Mouse (Mus musculus): ENCODE results near the gene Smpd2. TPM values are rescaled to one million over a fixed set of nuclear protein-coding genes. Genes with fewer than 3 reads are reported as not detected.

Gene Smpd2
- polyA plus RNA-seq, 1 experiment: 36.0 TPM

DNA sequence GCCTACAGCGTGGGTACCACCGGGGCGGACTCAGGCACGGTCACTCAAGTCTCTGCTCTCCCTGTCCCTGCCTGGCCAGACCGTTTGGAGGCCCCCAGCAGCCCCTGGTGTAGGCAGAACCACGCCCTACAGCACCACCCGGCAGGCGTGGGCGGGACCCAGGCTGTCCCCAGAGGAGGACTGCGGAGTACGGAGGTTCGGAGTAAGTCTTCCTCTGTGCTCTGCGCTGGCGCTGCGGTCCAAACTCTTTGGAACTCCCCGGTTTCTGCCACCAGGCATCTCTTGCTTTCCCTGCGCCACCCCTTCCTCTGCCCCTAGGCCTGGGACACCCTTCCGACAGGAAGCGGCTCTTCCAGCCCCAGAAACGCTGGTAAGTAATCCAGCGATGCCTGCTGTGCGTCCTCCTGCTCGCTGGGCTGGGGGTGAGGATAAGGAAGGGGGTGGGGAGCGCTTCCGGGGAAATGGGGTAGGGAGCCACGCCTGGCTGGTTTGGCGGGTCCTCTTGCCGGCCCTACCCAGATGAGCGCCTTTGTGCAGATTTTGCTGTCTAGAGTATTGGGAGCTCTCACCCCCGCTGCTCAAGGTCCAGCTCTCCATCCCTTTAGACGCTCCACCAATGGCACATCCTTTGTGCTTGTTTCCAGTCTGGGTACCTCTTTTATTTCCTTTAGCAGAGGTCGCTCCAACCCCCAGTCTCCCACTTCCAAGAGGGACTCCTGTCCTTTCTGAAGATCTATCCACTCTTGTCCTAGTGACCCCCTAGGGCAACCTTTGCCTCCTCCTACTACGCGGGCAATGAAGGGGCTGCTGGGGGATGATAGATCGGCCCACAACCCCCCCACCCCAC is 13.8 kb downstream of the Smpd2 start, which contains the start of gene Mical1:
Gene Mical1, plus strand, starts transcription at position 144 of the 847 bp plus-strand sequence.
- H3K4me1 ChIP-seq (ENCODE audit: control insufficient read depth, insufficient read depth, low read length): no peaks in the 10 kb centered on the region
- 8% methylated on average over 35 of the region's 35 CpGs for WGBS
- peak in 1 of 2 experiments; percentile 29 for DNase-seq
- H3K27me3 ChIP-seq (ENCODE audit: control insufficient read depth, insufficient read depth, low read length): no peaks in the 10 kb centered on the region
- no peak within 1 kb of the TSS for H3K27ac ChIP-seq (ENCODE audit: insufficient read depth, low read length)
- TF ChIP-seq CTCF (IDR thresholded peaks at IDR 0.05; ENCODE audit: borderline replicate concordance, insufficient read depth, low read depth, low read length): no peak
- no peak for TF ChIP-seq POLR2A (IDR thresholded peaks at IDR 0.05; ENCODE audit: borderline replicate concordance, insufficient read depth, low read length)
- H3K4me3 ChIP-seq (replicated peaks; ENCODE audit: insufficient read depth, low read depth, low read length): peak within 1 kb of the TSS; percentile 52

DNA sequence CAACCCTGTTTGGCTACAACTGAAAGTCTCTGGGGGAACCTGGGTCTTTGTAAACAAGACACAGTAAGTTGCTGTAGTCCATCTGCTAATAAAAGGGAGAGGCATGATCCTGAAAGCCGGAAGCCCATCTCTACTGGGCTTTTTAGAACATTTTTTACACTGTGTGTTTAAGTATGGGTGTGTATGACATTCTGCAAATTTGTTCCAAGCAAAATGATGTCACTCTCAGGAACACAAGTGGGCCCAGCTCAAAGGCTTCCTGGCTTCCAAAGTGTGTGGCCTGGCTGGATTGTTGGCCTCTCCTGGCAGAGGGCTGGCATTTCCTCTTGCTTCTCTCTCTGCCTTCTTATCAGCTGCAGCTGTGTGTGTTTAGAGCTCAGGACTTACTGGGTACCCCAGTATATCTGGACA is 15.2 kb downstream of the Smpd2 start:
- Histone ChIP-seq H3K27me3 (ENCODE audit: control insufficient read depth, insufficient read depth, low read length) (no peaks in the 10 kb centered on the region), H3K4me3 (replicated peaks; ENCODE audit: insufficient read depth, low read depth, low read length) (no peak overlapping the region), H3K27ac (ENCODE audit: insufficient read depth, low read length) (no peak overlapping the region), H3K4me1 (ENCODE audit: control insufficient read depth, insufficient read depth, low read length) (no peaks in the 10 kb centered on the region)
- WGBS: 88% methylated on average over 1 of the region's 1 CpGs
- TF ChIP-seq CTCF (IDR thresholded peaks at IDR 0.05; ENCODE audit: borderline replicate concordance, insufficient read depth, low read depth, low read length) (no peak), POLR2A (IDR thresholded peaks at IDR 0.05; ENCODE audit: borderline replicate concordance, insufficient read depth, low read length) (no peak)
- DNase-seq: no peak

DNA sequence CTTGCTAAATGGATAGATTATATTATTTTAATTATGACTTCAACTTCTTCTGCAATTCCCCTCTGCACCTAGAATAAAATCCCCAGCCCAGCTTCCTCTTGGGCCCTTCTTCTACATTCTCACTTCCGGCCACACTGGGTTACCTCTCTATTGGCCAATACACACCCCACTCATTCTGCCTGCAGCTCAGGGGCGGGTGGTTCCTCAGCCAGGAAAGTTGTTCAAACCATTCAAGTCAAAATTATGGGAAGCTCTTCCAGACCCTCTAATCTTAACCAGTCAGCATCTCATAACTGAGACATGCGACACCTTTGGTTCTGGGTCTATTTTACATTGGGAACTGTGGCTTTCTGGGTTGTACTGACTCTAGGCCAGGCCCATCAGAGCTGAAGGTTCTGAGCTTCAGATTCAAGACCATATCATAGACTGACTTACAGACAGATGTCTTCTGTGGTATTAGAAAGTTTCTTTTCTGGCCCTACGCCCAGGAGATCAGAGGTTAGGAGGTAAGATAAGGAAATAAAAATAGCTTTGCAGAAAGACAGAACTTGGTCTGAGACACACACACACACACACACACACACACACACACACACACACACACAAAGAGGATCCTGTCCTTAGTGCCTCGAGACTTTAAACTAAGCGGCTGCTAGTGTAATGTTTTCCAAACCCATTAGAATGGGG is 16.2 kb downstream of the Smpd2 start:
- no peak for DNase-seq
- 93% methylated on average over 6 of the region's 6 CpGs for WGBS
- H3K27ac ChIP-seq (ENCODE audit: insufficient read depth, low read length): no peak overlapping the region
- no peaks in the 10 kb centered on the region for H3K4me1 ChIP-seq (ENCODE audit: control insufficient read depth, insufficient read depth, low read length)
- no peak for TF ChIP-seq CTCF (IDR thresholded peaks at IDR 0.05; ENCODE audit: borderline replicate concordance, insufficient read depth, low read depth, low read length)
- TF ChIP-seq POLR2A (IDR thresholded peaks at IDR 0.05; ENCODE audit: borderline replicate concordance, insufficient read depth, low read length): no peak
- no peak overlapping the region for H3K4me3 ChIP-seq (replicated peaks; ENCODE audit: insufficient read depth, low read depth, low read length)
- H3K27me3 ChIP-seq (ENCODE audit: control insufficient read depth, insufficient read depth, low read length): no peaks in the 10 kb centered on the region

DNA sequence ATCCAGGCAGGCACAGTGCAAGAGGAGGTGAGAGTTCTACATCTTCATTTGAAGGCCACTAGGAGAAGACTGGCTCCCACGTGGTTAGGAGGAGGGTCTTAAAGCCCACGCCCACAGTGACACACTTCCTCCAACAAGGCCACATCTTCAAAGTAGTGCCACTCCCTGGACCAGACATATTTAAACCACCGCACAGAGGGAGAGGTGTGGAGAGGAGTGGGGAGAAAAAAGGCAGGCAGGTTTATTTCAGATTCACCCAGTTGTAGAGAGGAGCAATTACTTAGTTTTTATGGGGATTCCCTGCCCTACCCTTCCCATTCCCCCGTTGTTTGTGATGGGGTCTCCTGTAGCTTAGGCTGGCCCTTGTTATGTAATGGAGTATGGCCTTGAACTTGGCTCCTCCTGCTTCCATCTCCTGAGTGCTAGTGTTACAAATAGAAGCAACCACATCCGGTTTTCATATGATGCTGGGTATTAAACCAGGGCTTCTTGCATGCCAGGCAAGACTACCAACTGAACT is 17.1 kb downstream of the Smpd2 start:
- Histone ChIP-seq H3K4me1 (ENCODE audit: control insufficient read depth, insufficient read depth, low read length) (no peaks in the 10 kb centered on the region), H3K27me3 (ENCODE audit: control insufficient read depth, insufficient read depth, low read length) (no peaks in the 10 kb centered on the region), H3K4me3 (replicated peaks; ENCODE audit: insufficient read depth, low read depth, low read length) (no peak overlapping the region), H3K27ac (ENCODE audit: insufficient read depth, low read length) (no peak overlapping the region)
- no peak for DNase-seq
- WGBS: 80% methylated on average over 5 of the region's 5 CpGs
- no peak for TF ChIP-seq CTCF (IDR thresholded peaks at IDR 0.05; ENCODE audit: borderline replicate concordance, insufficient read depth, low read depth, low read length)
- TF ChIP-seq POLR2A (IDR thresholded peaks at IDR 0.05; ENCODE audit: borderline replicate concordance, insufficient read depth, low read length): no peak

DNA sequence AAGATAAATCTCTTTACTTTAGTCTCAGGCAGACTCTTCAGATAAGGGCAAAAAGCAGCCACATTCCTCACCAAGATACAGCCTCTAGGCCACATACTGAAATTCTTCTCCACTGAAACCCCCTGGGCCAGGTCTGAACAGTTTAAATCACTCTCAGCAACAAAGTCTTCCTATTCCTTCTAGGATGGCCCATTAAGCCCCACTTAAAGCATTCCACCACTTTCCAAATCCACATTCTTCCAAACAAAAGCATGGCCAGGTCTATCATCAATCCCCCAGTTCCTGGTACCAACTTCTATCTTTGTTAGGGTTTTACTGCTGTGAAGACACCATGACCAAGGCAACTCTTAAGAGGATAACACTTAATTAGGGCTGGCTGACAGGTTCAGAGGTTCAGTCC is 17.6 kb downstream of the Smpd2 start:
- no peak overlapping the region for H3K4me3 ChIP-seq (replicated peaks; ENCODE audit: insufficient read depth, low read depth, low read length)
- no peak for DNase-seq
- no peaks in the 10 kb centered on the region for H3K4me1 ChIP-seq (ENCODE audit: control insufficient read depth, insufficient read depth, low read length)
- no peak overlapping the region for H3K27ac ChIP-seq (ENCODE audit: insufficient read depth, low read length)
- TF ChIP-seq POLR2A (IDR thresholded peaks at IDR 0.05; ENCODE audit: borderline replicate concordance, insufficient read depth, low read length): no peak
- no peak for TF ChIP-seq CTCF (IDR thresholded peaks at IDR 0.05; ENCODE audit: borderline replicate concordance, insufficient read depth, low read depth, low read length)
- no peaks in the 10 kb centered on the region for H3K27me3 ChIP-seq (ENCODE audit: control insufficient read depth, insufficient read depth, low read length)

DNA sequence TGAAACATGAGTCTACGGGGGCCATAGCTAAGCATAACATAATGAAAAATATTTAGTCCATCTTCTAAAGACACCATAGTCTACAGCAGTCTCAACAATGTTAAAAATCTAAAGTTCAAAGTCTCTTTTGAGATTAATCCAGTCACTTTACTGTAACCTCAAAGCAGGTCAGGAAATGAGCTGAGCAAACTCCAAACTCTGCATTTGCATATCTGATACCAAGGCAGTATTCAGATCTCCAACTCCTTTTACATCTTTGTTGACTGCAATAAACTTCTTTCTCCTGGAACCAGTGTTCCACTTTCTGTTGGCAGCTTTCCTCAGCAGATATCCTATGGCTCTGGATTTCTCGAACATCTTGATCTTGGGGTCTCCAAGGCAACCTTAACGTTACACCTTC is 19.5 kb downstream of the Smpd2 start:
- 64% methylated on average over 3 of the region's 3 CpGs for WGBS
- Histone ChIP-seq H3K4me3 (replicated peaks; ENCODE audit: insufficient read depth, low read depth, low read length) (no peak overlapping the region), H3K4me1 (ENCODE audit: control insufficient read depth, insufficient read depth, low read length) (no peaks in the 10 kb centered on the region), H3K27me3 (ENCODE audit: control insufficient read depth, insufficient read depth, low read length) (no peaks in the 10 kb centered on the region), H3K27ac (ENCODE audit: insufficient read depth, low read length) (no peak overlapping the region)
- no peak for DNase-seq
- TF ChIP-seq CTCF (IDR thresholded peaks at IDR 0.05; ENCODE audit: borderline replicate concordance, insufficient read depth, low read depth, low read length) (no peak), POLR2A (IDR thresholded peaks at IDR 0.05; ENCODE audit: borderline replicate concordance, insufficient read depth, low read length) (no peak)

DNA sequence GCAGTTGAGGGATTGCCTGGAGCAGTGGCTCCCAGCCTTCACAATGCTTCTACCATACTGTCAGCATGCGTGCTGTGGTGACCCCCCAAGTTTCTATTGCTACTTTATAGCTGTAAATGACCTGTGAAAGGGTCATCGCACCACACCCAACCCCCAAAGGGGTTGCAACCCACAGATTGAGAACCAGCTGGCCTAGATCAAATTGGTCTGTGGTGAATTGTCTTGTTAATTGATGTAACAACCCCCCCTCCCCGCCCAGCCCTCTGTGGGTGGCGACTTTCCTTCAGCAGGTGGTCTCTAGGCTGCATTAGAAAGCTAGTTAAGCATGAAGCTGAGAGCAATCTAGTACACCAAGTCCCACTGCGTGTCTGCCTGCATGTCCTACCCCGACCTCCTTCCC is 22.8 kb downstream of the Smpd2 start:
- no peak for DNase-seq
- 51% methylated on average over 6 of the region's 6 CpGs for WGBS
- no peak overlapping the region for H3K27ac ChIP-seq (ENCODE audit: insufficient read depth, low read length)
- no peak for TF ChIP-seq CTCF (IDR thresholded peaks at IDR 0.05; ENCODE audit: borderline replicate concordance, insufficient read depth, low read depth, low read length)
- TF ChIP-seq POLR2A (IDR thresholded peaks at IDR 0.05; ENCODE audit: borderline replicate concordance, insufficient read depth, low read length): no peak
- H3K4me3 ChIP-seq (replicated peaks; ENCODE audit: insufficient read depth, low read depth, low read length): no peak overlapping the region
- H3K27me3 ChIP-seq (ENCODE audit: control insufficient read depth, insufficient read depth, low read length): no peaks in the 10 kb centered on the region
- 0 out of 2 replicates have a peak, but pooled peaks cover 2% of the 10 kb centered on the region for H3K4me1 ChIP-seq (ENCODE audit: control insufficient read depth, insufficient read depth, low read length)
